Mouse (Mus musculus) limb, embryonic 12.5 days (tissue): ENCODE measurements around the gene Psma3. TPM values are rescaled to one million over a fixed set of nuclear protein-coding genes. Genes with fewer than 3 reads are reported as not detected.

Experiments used
- ATAC-seq: fragments of 200-750 bp; cut with Nextera tagmentation; 2 replicates; pipeline ENCODE4 v1.8.0; 2017; ENCODE audit warnings: low read depth, moderate TSS enrichment; ENCODE audit not compliant: insufficient number of reproducible peaks, insufficient read depth, low FRiP score, low TSS enrichment
- H3K27ac ChIP-seq: fragments of 300-500 bp; sonication (generic); 2 replicates; pipeline ENCODE4 v1.5.1; 2016; ENCODE audit warnings: mild to moderate bottlenecking, moderate library complexity
- H3K27me3 ChIP-seq: fragments of 300-500 bp; sonication (generic); 2 replicates; pipeline ENCODE4 v1.6.1; 2016; ENCODE audit warnings: mild to moderate bottlenecking, moderate library complexity
- H3K36me3 ChIP-seq: fragments of 300-500 bp; sonication (generic); 2 replicates; pipeline ENCODE4 v1.6.1; 2016; ENCODE audit warnings: mild to moderate bottlenecking, moderate library complexity
- H3K4me1 ChIP-seq: fragments of 300-500 bp; sonication (generic); replicated peaks from 2 replicates; pipeline ENCODE4 v1.6.1; 2016
- H3K4me2 ChIP-seq: fragments of 300-500 bp; sonication (generic); 2 replicates; pipeline ENCODE4 v1.6.1; 2016; ENCODE audit warnings: mild to moderate bottlenecking, moderate library complexity
- H3K4me3 ChIP-seq: fragments of 300-500 bp; sonication (generic); replicated peaks from 2 replicates; pipeline ENCODE4 v1.5.1; 2016; ENCODE audit warnings: mild to moderate bottlenecking
- H3K9ac ChIP-seq: fragments of 300-500 bp; sonication (generic); replicated peaks from 2 replicates; pipeline ENCODE4 v1.6.1; 2016; ENCODE audit warnings: mild to moderate bottlenecking, moderate library complexity
- H3K9me3 ChIP-seq: fragments of 300-500 bp; sonication (generic); 2 replicates; pipeline ENCODE4 v1.6.1; 2016; ENCODE audit warnings: mild to moderate bottlenecking, moderate library complexity
- WGBS: fragments of 180-500 bp; shearing (Covaris S2); methylation state at CpG from one replicate; pipeline ENCODE4 v1.1.7; 2016; 5-methylcytosine and 5-hydroxymethylcytosine counted together
- polyA plus RNA-seq: library from polyadenylated mRNA; unstranded; fragments of >200 nt; fragmentation: Nextera tagmentation; extraction: Ambion mirVana; gene quantifications from 2 replicates; pipeline ENCODE4 v1.2.1, GENCODE M21; 2016

Gene Psma3
- polyA plus RNA-seq, 1 experiment from 2014 or later = 611 TPM

DNA sequence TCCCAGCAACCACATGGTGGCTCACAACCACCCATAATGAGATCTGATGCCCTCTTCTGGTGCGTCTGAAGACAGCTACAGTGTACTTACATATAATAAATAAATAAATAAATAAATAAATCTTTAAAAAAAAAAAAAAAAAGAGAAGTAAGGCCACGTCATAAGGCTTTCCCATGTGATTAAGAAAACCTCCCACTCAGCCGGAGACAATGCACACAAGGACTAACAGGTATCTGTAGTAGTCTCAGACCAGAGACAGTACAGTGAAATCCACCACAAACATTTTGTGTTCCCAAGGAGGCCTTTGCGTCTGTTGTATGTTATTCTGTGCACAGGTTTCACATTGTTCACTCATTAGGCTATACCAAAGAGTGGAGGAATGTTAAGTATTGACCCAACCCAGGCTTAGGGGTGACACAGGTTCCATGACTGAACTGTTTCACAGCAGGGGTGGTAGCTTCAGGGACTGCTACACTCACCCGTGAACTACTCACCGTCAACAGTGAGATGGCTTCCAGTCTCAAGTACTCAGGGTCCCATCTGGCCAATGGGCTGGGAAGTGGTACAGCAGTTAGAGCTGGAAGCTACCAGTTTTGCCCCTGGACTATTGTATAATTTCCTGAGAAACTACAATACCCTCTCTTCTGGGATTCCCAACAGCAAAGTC, 29.5 kb downstream of the Psma3 start:
- Histone ChIP-seq H3K27ac (no peak overlapping the region), H3K4me2 (no peak overlapping the region), H3K27me3 (no peaks in the 10 kb centered on the region), H3K9ac (no peak overlapping the region), H3K36me3 (peaks cover 67% of the 10 kb centered on the region), H3K9me3 (no peaks in the 10 kb centered on the region), H3K4me3 (no peak overlapping the region), H3K4me1 (no peaks in the 10 kb centered on the region; the same call in 1 of the 2 replicates)
- ATAC-seq = no peak
- 86% methylated on average over 5 of the region's 6 CpGs for WGBS

DNA sequence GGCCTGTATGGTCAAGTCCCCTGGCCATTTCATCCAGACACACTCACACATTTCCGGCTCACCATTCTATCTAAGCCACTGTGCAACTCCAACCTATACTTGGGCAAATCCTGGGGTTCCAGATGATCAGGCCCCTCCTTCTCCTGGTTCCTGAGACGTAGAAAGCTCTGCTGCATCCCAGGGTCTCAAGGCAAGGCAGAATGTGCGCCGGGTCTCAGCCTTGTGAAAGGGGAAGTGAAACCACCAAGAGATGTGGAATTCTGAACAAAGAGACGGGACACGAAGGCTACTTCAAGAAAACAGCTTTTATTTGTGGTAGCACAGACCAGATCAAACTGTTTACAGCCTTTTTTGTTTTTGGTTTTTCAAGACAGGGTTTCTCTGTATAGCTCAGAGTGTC, 31.7 kb downstream of the Psma3 start:
- no peak overlapping the region for H3K4me2 ChIP-seq
- no peak for ATAC-seq
- H3K9me3 ChIP-seq = no peaks in the 10 kb centered on the region
- no peaks in the 10 kb centered on the region; the same call in 1 of the 2 replicates for H3K4me1 ChIP-seq
- WGBS = 94% methylated on average over 6 of the region's 6 CpGs
- no peaks in the 10 kb centered on the region for H3K27me3 ChIP-seq
- H3K4me3 ChIP-seq = no peak overlapping the region
- H3K9ac ChIP-seq = no peak overlapping the region
- no peak overlapping the region for H3K27ac ChIP-seq
- peaks cover 73% of the 10 kb centered on the region for H3K36me3 ChIP-seq

DNA sequence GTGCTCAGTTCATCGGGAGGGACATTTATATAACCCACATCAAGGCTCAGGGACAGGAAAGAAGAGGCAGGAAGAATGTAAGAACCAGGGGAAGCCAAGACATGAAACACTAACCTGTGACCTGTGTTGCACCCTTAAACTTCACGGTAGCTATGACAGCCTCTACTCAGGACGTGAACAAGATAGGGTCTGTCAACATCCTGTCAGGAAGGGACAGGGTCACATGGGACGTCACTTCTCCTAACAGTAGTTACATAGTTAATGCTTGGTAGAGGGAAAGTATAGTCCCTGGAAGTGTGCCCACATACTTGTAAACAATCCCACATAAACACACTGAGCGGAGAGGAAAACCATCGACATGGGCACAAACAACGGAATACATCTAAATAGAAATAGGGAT, 32.5 kb downstream of the Psma3 start:
- H3K9ac ChIP-seq = no peak overlapping the region
- no peak overlapping the region for H3K27ac ChIP-seq
- 90% methylated on average over 7 of the region's 7 CpGs for WGBS
- no peak overlapping the region for H3K4me3 ChIP-seq
- no peaks in the 10 kb centered on the region for H3K4me1 ChIP-seq
- H3K27me3 ChIP-seq = no peaks in the 10 kb centered on the region
- ATAC-seq = no peak
- H3K4me2 ChIP-seq = no peak overlapping the region
- peaks cover 76% of the 10 kb centered on the region for H3K36me3 ChIP-seq
- H3K9me3 ChIP-seq = no peaks in the 10 kb centered on the region

DNA sequence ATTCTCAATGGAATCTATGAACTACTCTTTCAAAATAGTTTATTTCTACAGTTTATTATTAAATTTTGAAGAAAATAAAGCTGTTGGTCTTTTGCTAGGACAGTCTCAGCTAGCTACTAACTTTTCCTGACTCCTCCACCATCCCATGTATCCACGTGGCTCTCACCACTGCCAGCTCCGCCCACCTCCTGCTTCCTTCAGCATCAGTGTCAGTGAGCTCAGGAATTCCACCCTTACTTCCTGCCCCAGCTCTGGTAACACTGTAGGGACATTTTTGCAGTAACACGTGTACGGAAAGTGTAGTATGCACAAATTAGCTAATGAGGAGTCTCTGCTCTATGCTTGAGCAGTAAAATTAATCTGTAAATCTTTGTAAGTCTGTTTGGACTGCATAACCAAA, 35.3 kb downstream of the Psma3 start:
- Histone ChIP-seq H3K4me2 (no peak overlapping the region), H3K36me3 (peaks cover 66% of the 10 kb centered on the region), H3K4me1 (peaks cover 13% of the 10 kb centered on the region; the same call in 1 of the 2 replicates), H3K27ac (no peak overlapping the region), H3K27me3 (no peaks in the 10 kb centered on the region), H3K9me3 (no peaks in the 10 kb centered on the region), H3K4me3 (no peak overlapping the region), H3K9ac (no peak overlapping the region)
- no peak for ATAC-seq
- WGBS = 64% methylated on average over 4 of the region's 4 CpGs

DNA sequence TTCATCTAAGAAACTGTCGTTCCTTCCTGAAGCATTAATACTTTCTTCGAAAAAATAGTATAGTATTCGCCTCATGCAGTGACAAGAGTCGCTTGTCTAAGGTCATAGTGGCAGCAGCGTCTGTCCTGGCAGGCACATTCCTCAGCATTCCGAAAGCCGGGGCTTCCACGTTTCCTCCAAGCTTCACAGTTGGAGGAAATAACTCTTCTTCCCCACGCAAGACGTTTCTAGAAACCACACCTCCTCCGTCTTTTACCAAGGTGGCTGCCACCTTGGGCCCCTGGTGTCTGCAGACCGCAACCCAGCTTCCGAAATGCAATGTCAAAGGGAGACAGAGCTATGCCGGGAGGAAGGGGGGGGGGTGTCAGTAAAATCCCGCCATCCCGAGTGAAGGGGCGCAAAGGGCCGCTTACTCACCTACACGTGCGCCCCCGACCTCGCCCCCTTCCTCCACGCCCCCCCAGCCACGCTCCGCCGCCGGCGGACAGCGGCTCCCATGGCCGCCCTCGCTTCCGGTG, 40.5 kb downstream of the Psma3 start:
- no peak; the same call in 1 of the 2 replicates for ATAC-seq
- H3K4me1 ChIP-seq = peaks cover 17% of the 10 kb centered on the region; the same call in 1 of the 2 replicates

DNA sequence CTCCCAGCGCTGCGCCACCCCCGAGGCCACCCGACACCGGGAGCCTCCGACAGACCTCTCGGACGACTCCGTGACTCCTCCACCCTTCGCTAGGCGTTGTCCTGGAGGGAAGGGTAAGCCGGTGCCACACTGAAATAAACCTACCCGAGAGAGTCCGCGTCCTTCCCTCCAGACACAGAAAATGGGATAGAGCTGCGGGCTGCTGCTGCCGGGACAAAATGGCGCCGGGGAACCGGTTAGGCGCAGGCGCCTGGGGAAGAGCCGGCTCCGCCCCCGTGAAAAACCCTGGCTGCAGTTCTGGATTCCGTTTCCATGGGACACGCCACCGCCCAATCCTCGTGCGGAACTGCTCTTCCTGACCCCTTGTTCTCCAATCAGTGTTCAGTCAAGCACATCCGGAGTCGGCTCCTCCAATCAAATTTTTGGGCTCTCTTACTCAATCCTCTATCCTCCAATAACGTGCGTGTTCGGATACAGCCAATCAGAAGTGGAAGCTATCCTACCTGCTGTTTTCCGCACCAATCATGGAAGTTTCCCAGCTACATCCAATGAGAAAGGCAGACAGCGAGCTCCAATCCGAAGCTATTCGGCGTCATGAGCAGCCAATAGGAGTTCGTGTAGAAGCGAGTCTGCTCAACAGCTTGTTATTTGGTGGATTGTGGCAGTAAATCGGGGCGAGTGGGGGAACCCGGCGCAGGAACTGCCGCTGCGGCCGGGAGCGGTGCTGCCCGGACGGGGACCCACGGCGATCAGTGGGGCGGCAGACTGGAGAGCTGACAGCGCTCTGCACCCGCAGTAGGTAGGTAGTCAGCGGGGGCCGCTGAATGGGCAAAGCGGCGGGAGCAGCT, 41.2 kb downstream of the Psma3 start, which contains the start of gene Arid4a:
Gene Arid4a (plus strand): TSS at position 628 of the 848 bp plus-strand sequence.
- Histone ChIP-seq H3K27me3 (no peaks in the 10 kb centered on the region), H3K9me3 (no peaks in the 10 kb centered on the region), H3K4me1 (peaks cover 17% of the 10 kb centered on the region; the same call in 1 of the 2 replicates), H3K36me3 (peaks cover 28% of the 10 kb centered on the region), H3K9ac (peak within 1 kb of the TSS; percentile 90), H3K27ac (peak within 1 kb of the TSS; percentile 98), H3K4me3 (peak within 1 kb of the TSS; percentile 98), H3K4me2 (peak within 1 kb of the TSS; percentile 74)
- ATAC-seq = peak; percentile 100
- WGBS = under 1% methylated on average over 61 of the region's 61 CpGs

More for the DNA sequence above, 40.5 kb downstream of the Psma3 start:
- H3K27ac ChIP-seq = peak overlapping the region; percentile 98
- peak overlapping the region; percentile 74 for H3K4me2 ChIP-seq
- H3K4me3 ChIP-seq = peak overlapping the region; percentile 98
- no peaks in the 10 kb centered on the region for H3K27me3 ChIP-seq
- no peaks in the 10 kb centered on the region for H3K9me3 ChIP-seq
- WGBS = under 1% methylated on average over 29 of the region's 32 CpGs
- H3K9ac ChIP-seq = peak overlapping the region; percentile 84
- H3K36me3 ChIP-seq = peaks cover 28% of the 10 kb centered on the region

DNA sequence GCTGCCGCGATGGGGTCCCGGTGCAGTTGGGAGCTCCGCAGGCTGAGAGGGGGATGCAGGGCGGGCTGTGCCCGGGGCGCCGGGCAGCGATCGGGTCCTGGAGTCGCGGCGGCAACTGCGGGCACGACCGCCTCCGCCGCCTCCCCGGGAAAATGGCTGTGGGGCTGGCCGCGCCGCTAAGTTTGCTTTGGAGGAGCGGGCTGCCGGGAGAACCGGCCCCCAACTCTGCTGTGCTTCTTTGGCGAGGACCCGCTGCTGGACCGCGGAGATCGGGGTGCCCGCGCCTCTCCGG, 41.7 kb downstream of the Psma3 start:
- peaks cover 33% of the 10 kb centered on the region for H3K36me3 ChIP-seq
- no peaks in the 10 kb centered on the region for H3K9me3 ChIP-seq
- H3K4me3 ChIP-seq = peak overlapping the region; percentile 98
- H3K27me3 ChIP-seq = no peaks in the 10 kb centered on the region
- peak overlapping the region; percentile 65 for H3K4me2 ChIP-seq
- WGBS = under 1% methylated on average over 33 of the region's 33 CpGs
- H3K4me1 ChIP-seq = peaks cover 17% of the 10 kb centered on the region; the same call in 1 of the 2 replicates
- peak overlapping the region; percentile 98 for H3K27ac ChIP-seq
- peak overlapping the region; percentile 90 for H3K9ac ChIP-seq
- no peak for ATAC-seq

DNA sequence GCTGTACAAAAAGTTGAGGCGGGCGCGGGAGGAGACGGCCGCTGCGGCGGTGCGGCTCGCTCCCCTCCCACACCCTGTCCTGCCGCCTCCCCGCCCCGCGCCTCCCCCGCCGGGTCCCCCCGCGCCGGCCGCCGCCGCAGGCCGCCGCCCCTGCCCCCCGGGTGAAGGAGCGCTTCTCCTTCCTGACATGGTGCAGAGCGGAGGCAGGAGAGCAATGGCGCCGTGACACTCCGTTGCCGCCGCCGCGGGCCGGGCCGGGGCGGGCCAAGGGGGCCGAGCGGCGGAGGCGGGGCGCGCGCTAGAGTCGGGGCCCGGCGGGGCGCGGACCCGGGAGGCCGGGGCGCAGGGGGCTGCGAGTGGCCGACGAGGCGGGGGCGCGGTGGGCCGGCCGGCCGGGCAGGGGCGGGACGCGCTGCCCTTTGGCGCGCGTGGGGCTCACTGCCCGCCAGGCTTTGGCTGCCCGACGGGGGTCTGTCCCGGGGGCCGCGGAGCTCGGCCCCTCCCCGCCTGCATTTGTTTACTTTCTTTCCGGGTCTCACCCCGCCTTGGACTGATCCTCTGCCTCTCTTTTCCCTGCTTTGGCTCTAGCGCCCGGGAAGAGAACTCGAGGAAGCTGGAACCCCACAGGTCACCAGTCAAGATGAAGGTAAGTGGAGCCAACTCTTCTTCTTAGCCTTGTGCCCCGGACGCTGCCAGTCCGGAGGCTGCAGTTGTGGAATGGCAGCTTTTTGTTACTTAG, 42.3 kb downstream of the Psma3 start:
- Histone ChIP-seq H3K9ac (peak overlapping the region; percentile 90), H3K4me2 (peak overlapping the region; percentile 65), H3K27me3 (no peaks in the 10 kb centered on the region), H3K36me3 (peaks cover 37% of the 10 kb centered on the region), H3K4me3 (peak overlapping the region; percentile 98), H3K27ac (peak overlapping the region; percentile 98), H3K9me3 (no peaks in the 10 kb centered on the region), H3K4me1 (peaks cover 17% of the 10 kb centered on the region; the same call in 1 of the 2 replicates)
- ATAC-seq = no peak
- under 1% methylated on average over 54 of the region's 82 CpGs for WGBS

DNA sequence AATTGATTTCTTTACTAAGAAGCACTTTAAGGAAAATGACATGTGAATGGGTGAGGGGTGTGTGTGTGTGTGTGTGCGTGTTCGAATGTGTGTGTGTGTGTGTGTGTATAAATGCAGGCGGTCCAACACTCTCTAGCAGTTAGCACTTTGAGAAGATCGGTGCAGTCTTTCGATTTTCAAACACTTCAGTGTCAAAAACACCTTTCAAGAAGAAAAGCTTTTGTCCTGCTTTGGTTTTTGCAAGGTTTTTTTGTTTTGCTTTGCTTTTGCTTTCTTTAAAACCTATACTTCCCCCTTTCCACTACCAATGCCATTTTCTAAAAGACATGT, 42.8 kb downstream of the Psma3 start:
- peak overlapping the region; percentile 90 for H3K9ac ChIP-seq
- peaks cover 36% of the 10 kb centered on the region for H3K36me3 ChIP-seq
- peak overlapping the region; percentile 98 for H3K27ac ChIP-seq
- ATAC-seq = no peak
- H3K9me3 ChIP-seq = no peaks in the 10 kb centered on the region
- H3K4me3 ChIP-seq = peak overlapping the region; percentile 98
- peak overlapping the region; percentile 65 for H3K4me2 ChIP-seq
- H3K4me1 ChIP-seq = peaks cover 17% of the 10 kb centered on the region; the same call in 1 of the 2 replicates
- WGBS = 20% methylated on average over 5 of the region's 5 CpGs
- H3K27me3 ChIP-seq = no peaks in the 10 kb centered on the region

DNA sequence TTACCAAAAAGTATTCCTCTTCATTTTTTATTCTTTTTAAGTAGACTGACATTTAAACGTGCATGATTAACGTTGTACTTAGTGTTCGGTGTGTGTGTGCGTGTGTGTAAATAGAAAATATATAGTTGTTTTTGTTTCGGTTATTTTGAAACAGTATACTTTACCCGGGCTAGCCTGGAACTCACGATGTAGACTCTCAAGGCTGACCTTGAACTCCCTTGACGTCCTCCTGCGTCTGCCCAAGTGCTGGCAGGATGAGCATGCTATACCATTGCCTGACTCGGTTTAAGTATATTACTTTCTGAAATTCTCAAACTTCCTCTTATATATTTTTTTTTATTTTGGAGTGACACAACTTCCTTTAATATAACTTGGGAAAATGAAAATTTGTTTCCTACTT, 43.4 kb downstream of the Psma3 start:
- Histone ChIP-seq H3K9ac (0 out of 2 replicates have a peak overlapping the region, but pooled peaks have one; percentile 90), H3K9me3 (no peaks in the 10 kb centered on the region), H3K4me2 (peak overlapping the region; percentile 65), H3K4me1 (peaks cover 15% of the 10 kb centered on the region; the same call in 1 of the 2 replicates), H3K4me3 (0 out of 2 replicates have a peak overlapping the region, but pooled peaks have one; percentile 98), H3K27me3 (no peaks in the 10 kb centered on the region), H3K27ac (no peak overlapping the region), H3K36me3 (peaks cover 37% of the 10 kb centered on the region)
- WGBS = 86% methylated on average over 10 of the region's 10 CpGs
- no peak for ATAC-seq
